Mouse (Mus musculus): Measurements from ENCODE around the gene Crabp2.

The Crabp2 gene

GRCm38 (mm10) chr3:87985505-87986320 is 37.2 kb downstream of the Crabp2 start:
- no peak for DNase-seq (ENCODE audit: low read depth)

DNA sequence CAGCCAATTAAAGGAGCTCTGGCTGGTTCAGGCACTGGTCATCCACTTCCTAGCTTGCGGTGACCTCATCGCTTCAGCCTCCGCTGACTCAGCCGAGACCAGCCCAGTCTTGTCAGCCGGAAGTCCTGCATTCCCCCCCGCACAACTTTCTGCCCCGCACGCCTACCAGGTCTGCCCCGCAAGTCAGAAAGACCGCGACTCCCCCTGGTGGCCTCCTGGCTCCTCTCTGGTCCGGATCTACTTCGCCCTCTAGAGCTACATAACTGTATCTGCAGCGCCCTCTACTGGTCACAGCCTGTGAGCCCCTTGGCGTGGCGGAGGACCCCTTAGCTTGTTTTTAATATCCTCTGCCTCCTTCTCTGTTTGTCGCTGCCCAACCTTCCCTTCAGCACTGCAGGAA is 38.4 kb downstream of the Crabp2 start:
- peak; percentile 95 for DNase-seq (ENCODE audit: low read depth)

DNA sequence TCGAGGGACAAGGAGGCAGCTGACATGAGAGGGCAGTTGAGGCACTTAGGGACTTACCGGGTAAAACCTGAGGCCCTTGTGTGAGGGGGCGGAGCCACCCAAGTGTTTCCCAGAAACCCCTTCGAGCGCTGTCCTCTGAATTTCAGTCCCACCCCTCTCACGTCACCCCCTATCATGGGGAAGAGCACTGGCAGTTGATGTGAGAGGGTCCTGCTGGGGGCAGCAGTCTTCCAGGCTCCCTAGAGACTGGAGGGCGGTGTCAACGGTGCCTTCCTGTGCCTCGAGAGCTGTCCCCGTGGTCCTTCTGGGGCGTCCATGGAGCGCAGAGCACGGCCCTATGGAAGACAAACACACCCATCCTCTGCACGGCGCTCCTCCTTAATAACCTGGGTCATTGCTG is 39.2 kb downstream of the Crabp2 start:
- DNase-seq (ENCODE audit: low read depth) = peak; percentile 70

- peak; percentile 27 for DNase-seq (ENCODE audit: low read depth)
Observed at GRCm38 (mm10) chr3:87988068-87988467, 39.6 kb downstream of the Crabp2 start.

GRCm38 (mm10) chr3:87989935-87990334 is 41.5 kb downstream of the Crabp2 start:
- DNase-seq (ENCODE audit: low read depth) = peak; percentile 10

GRCm38 (mm10) chr3:87993436-87993835 is 45.0 kb downstream of the Crabp2 start:
- peak; percentile 60 for DNase-seq (ENCODE audit: low read depth)

DNA sequence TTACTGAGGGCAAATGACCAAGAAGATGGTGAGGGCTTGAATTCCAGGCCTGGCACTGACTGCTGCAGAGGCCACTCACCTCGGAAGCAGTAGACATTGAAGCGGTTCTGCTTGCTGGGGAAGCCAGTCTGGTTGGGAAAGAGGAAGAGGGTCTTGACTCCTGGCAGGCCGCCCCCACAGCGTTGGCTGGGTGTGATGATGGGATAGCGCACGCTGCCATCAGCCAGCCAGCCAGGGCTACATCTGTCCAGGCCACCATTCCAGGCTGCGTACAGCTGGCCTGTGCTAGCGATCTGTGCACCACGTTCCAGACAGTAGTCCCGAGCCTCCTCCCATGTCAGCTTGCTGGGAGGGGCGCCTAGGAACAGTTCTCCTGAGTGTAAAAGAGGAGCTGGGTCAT is 46.9 kb downstream of the Crabp2 start:
- DNase-seq (ENCODE audit: low read depth) = no peak

- no peak for DNase-seq (ENCODE audit: low read depth)
Observed at GRCm38 (mm10) chr3:87996401-87996800, 47.9 kb downstream of the Crabp2 start.

GRCm38 (mm10) chr3:87996971-87997614 is 48.6 kb downstream of the Crabp2 start:
- no peak for DNase-seq (ENCODE audit: low read depth)

GRCm38 (mm10) chr3:87998747-87999146 is 50.3 kb downstream of the Crabp2 start:
- no peak for DNase-seq (ENCODE audit: low read depth)

- DNase-seq (ENCODE audit: low read depth) = no peak
Observed at GRCm38 (mm10) chr3:87999243-87999895, 50.9 kb downstream of the Crabp2 start.

- DNase-seq (ENCODE audit: low read depth) = no peak
Observed at GRCm38 (mm10) chr3:88000181-88000580, 51.7 kb downstream of the Crabp2 start, which contains the start of gene Bcan. TSS of gene Bcan (minus strand) at chr3:88000230.

- no peak for DNase-seq (ENCODE audit: low read depth)
Observed at GRCm38 (mm10) chr3:88000816-88001595, 52.5 kb downstream of the Crabp2 start.

GRCm38 (mm10) chr3:88002291-88002976 is 54.0 kb downstream of the Crabp2 start:
- DNase-seq (ENCODE audit: low read depth) = no peak
